Mouse (Mus musculus): ENCODE data around the gene Zfp148.

Gene Zfp148

GRCm38 (mm10) chr16:33531184-33531583 lies 150.5 kb downstream of the Zfp148 start:
- no peak for DNase-seq (ENCODE audit: low spot score)

- no peak for DNase-seq (ENCODE audit: low spot score)
Observed at GRCm38 (mm10) chr16:33536456-33536855, 155.8 kb downstream of the Zfp148 start.

GRCm38 (mm10) chr16:33537499-33538225 lies 157.0 kb downstream of the Zfp148 start:
- DNase-seq (ENCODE audit: low spot score) = no peak

- no peak for DNase-seq (ENCODE audit: low spot score)
Observed at GRCm38 (mm10) chr16:33544346-33544745, 163.7 kb downstream of the Zfp148 start.

- DNase-seq (ENCODE audit: low spot score) = no peak
Observed at GRCm38 (mm10) chr16:33545530-33545929, 164.9 kb downstream of the Zfp148 start.

- DNase-seq (ENCODE audit: low spot score) = no peak
Observed at GRCm38 (mm10) chr16:33553689-33554342, 173.2 kb downstream of the Zfp148 start.

Data from T-cell, adult 2 months (primary cell).